Mouse (Mus musculus) cerebellum, adult 2 months (tissue): ENCODE measurements around the gene Gpc4.

ENCODE experiments used
- CTCF ChIP-seq: fragments of 200-500 bp; IDR thresholded peaks from 2 replicates; pipeline ENCODE4 v1.5.1; 2011; ENCODE audit warnings: low read depth, mild to moderate bottlenecking, control low read depth, low read length, moderate library complexity, borderline replicate concordance; ENCODE audit not compliant: insufficient read depth
- POLR2A ChIP-seq: fragments of 200-500 bp; IDR thresholded peaks from 2 replicates; pipeline ENCODE4 v1.6.1; 2011; ENCODE audit warnings: low read length, control low read depth, borderline replicate concordance; ENCODE audit not compliant: insufficient read depth

- TF ChIP-seq CTCF, result no peak
- no peak for TF ChIP-seq POLR2A
Observed at GRCm38 (mm10) chrX:52159621-52160020, 5.4 kb downstream of the Gpc4 start.
